Mouse (Mus musculus): ENCODE results near the gene Gpr18. TPM values are rescaled to one million over a fixed set of nuclear protein-coding genes. Genes with fewer than 3 reads are reported as not detected.

Gene Gpr18
- polyA plus RNA-seq, 1 experiment from 2014 or later, result 0.42 TPM

GRCm38 (mm10) chr14:121947201-121947760 lies 31.7 kb upstream of the Gpr18 start:
- no peak for ATAC-seq (ENCODE audit: insufficient read depth, low FRiP score, low read depth)
- no peaks in the 10 kb centered on the region for H3K27me3 ChIP-seq (replicated peaks)
- 0 out of 2 replicates have a peak overlapping the region, but pooled peaks have one; percentile 35 for H3K27ac ChIP-seq
- H3K4me3 ChIP-seq (replicated peaks), result no peak overlapping the region
- H3K9me3 ChIP-seq, result no peaks in the 10 kb centered on the region
- H3K9ac ChIP-seq, result no peak overlapping the region
- 60% methylated on average over 8 of the region's 8 CpGs for WGBS
- H3K4me2 ChIP-seq, result no peak overlapping the region
- peaks cover 6% of the 10 kb centered on the region; the same call in 1 of the 2 replicates for H3K4me1 ChIP-seq
- no peaks in the 10 kb centered on the region for H3K36me3 ChIP-seq

GRCm38 (mm10) chr14:121946728-121947127 lies 31.1 kb upstream of the Gpr18 start:
- H3K36me3 ChIP-seq, result no peaks in the 10 kb centered on the region
- 39% methylated on average over 8 of the region's 8 CpGs for WGBS
- H3K27me3 ChIP-seq (replicated peaks), result no peaks in the 10 kb centered on the region
- ATAC-seq (ENCODE audit: insufficient read depth, low FRiP score, low read depth), result no peak
- H3K9ac ChIP-seq, result no peak overlapping the region
- H3K9me3 ChIP-seq, result no peaks in the 10 kb centered on the region
- no peak overlapping the region for H3K4me3 ChIP-seq (replicated peaks)
- H3K4me1 ChIP-seq, result peaks cover 6% of the 10 kb centered on the region; the same call in 1 of the 2 replicates
- H3K4me2 ChIP-seq, result no peak overlapping the region
- peak overlapping the region; percentile 35; the same call in 1 of the 2 replicates for H3K27ac ChIP-seq

GRCm38 (mm10) chr14:121946131-121946530 lies 30.6 kb upstream of the Gpr18 start:
- Histone ChIP-seq H3K4me3 (replicated peaks) (no peak overlapping the region), H3K9me3 (no peaks in the 10 kb centered on the region), H3K27me3 (replicated peaks) (no peaks in the 10 kb centered on the region), H3K9ac (no peak overlapping the region), H3K4me1 (peaks cover 3% of the 10 kb centered on the region; the same call in 1 of the 2 replicates), H3K36me3 (no peaks in the 10 kb centered on the region), H3K4me2 (no peak overlapping the region), H3K27ac (no peak overlapping the region)
- no peak for ATAC-seq (ENCODE audit: insufficient read depth, low FRiP score, low read depth)
- 76% methylated on average over 5 of the region's 5 CpGs for WGBS

- Histone ChIP-seq H3K4me2 (no peak overlapping the region), H3K4me1 (no peaks in the 10 kb centered on the region), H3K27ac (no peak overlapping the region), H3K36me3 (0 out of 2 replicates have a peak, but pooled peaks cover under 1% of the 10 kb centered on the region), H3K9ac (no peak overlapping the region), H3K9me3 (no peaks in the 10 kb centered on the region), H3K4me3 (replicated peaks) (no peak overlapping the region), H3K27me3 (replicated peaks) (no peaks in the 10 kb centered on the region)
- ATAC-seq (ENCODE audit: insufficient read depth, low FRiP score, low read depth), result no peak
- 89% methylated on average over 3 of the region's 3 CpGs for WGBS
These were observed 24.0 kb upstream of the Gpr18 start for GRCm38 (mm10) chr14:121939582-121939981.

GRCm38 (mm10) chr14:121938256-121939191 lies 22.9 kb upstream of the Gpr18 start:
- H3K4me2 ChIP-seq, result no peak overlapping the region
- no peak for ATAC-seq (ENCODE audit: insufficient read depth, low FRiP score, low read depth)
- 87% methylated on average over 11 of the region's 11 CpGs for WGBS
- no peak overlapping the region for H3K4me3 ChIP-seq (replicated peaks)
- H3K9ac ChIP-seq, result no peak overlapping the region
- no peaks in the 10 kb centered on the region for H3K4me1 ChIP-seq
- no peaks in the 10 kb centered on the region for H3K9me3 ChIP-seq
- H3K27me3 ChIP-seq (replicated peaks), result no peaks in the 10 kb centered on the region
- 0 out of 2 replicates have a peak, but pooled peaks cover 3% of the 10 kb centered on the region for H3K36me3 ChIP-seq
- H3K27ac ChIP-seq, result no peak overlapping the region

GRCm38 (mm10) chr14:121937601-121938255 lies 22.1 kb upstream of the Gpr18 start:
- WGBS, result 74% methylated on average over 11 of the region's 11 CpGs
- H3K4me2 ChIP-seq, result no peak overlapping the region
- no peaks in the 10 kb centered on the region for H3K27me3 ChIP-seq (replicated peaks)
- no peaks in the 10 kb centered on the region for H3K4me1 ChIP-seq
- no peaks in the 10 kb centered on the region for H3K9me3 ChIP-seq
- 0 out of 2 replicates have a peak, but pooled peaks cover 3% of the 10 kb centered on the region for H3K36me3 ChIP-seq
- no peak overlapping the region for H3K9ac ChIP-seq
- no peak overlapping the region for H3K27ac ChIP-seq
- no peak for ATAC-seq (ENCODE audit: insufficient read depth, low FRiP score, low read depth)
- H3K4me3 ChIP-seq (replicated peaks), result no peak overlapping the region

GRCm38 (mm10) chr14:121936856-121937255 lies 21.3 kb upstream of the Gpr18 start:
- ATAC-seq (ENCODE audit: insufficient read depth, low FRiP score, low read depth), result no peak
- WGBS, result 70% methylated on average over 8 of the region's 8 CpGs
- Histone ChIP-seq H3K4me1 (peaks cover under 1% of the 10 kb centered on the region; the same call in 1 of the 2 replicates), H3K27ac (no peak overlapping the region), H3K9me3 (no peaks in the 10 kb centered on the region), H3K27me3 (replicated peaks) (no peaks in the 10 kb centered on the region), H3K9ac (no peak overlapping the region), H3K4me3 (replicated peaks) (no peak overlapping the region), H3K36me3 (0 out of 2 replicates have a peak, but pooled peaks cover 3% of the 10 kb centered on the region), H3K4me2 (no peak overlapping the region)

- Histone ChIP-seq H3K4me3 (replicated peaks) (no peak overlapping the region), H3K9ac (no peak overlapping the region), H3K27me3 (replicated peaks) (no peaks in the 10 kb centered on the region), H3K36me3 (0 out of 2 replicates have a peak, but pooled peaks cover 3% of the 10 kb centered on the region), H3K9me3 (no peaks in the 10 kb centered on the region), H3K27ac (no peak overlapping the region), H3K4me1 (peaks cover 4% of the 10 kb centered on the region; the same call in 1 of the 2 replicates), H3K4me2 (no peak overlapping the region)
- no peak for ATAC-seq (ENCODE audit: insufficient read depth, low FRiP score, low read depth)
- WGBS, result 90% methylated on average over 4 of the region's 4 CpGs
These were observed 20.8 kb upstream of the Gpr18 start for GRCm38 (mm10) chr14:121936356-121936755.

GRCm38 (mm10) chr14:121934597-121934946 lies 19.0 kb upstream of the Gpr18 start:
- ATAC-seq (ENCODE audit: insufficient read depth, low FRiP score, low read depth), result no peak
- Histone ChIP-seq H3K27me3 (replicated peaks) (no peaks in the 10 kb centered on the region), H3K9me3 (no peaks in the 10 kb centered on the region), H3K4me3 (replicated peaks) (no peak overlapping the region), H3K4me2 (no peak overlapping the region), H3K9ac (no peak overlapping the region), H3K36me3 (0 out of 2 replicates have a peak, but pooled peaks cover 3% of the 10 kb centered on the region), H3K27ac (no peak overlapping the region), H3K4me1 (peaks cover 4% of the 10 kb centered on the region; the same call in 1 of the 2 replicates)
- 83% methylated on average over 5 of the region's 5 CpGs for WGBS

GRCm38 (mm10) chr14:121933906-121934596 lies 18.5 kb upstream of the Gpr18 start:
- 84% methylated on average over 7 of the region's 7 CpGs for WGBS
- Histone ChIP-seq H3K27ac (no peak overlapping the region), H3K4me2 (no peak overlapping the region), H3K9ac (no peak overlapping the region), H3K27me3 (replicated peaks) (no peaks in the 10 kb centered on the region), H3K4me3 (replicated peaks) (no peak overlapping the region), H3K4me1 (peaks cover 4% of the 10 kb centered on the region; the same call in 1 of the 2 replicates), H3K9me3 (no peaks in the 10 kb centered on the region), H3K36me3 (0 out of 2 replicates have a peak, but pooled peaks cover 3% of the 10 kb centered on the region)
- ATAC-seq (ENCODE audit: insufficient read depth, low FRiP score, low read depth), result no peak

- Histone ChIP-seq H3K27me3 (replicated peaks) (no peaks in the 10 kb centered on the region), H3K27ac (no peak overlapping the region), H3K4me2 (no peak overlapping the region), H3K9ac (no peak overlapping the region), H3K9me3 (no peaks in the 10 kb centered on the region), H3K4me3 (replicated peaks) (no peak overlapping the region), H3K36me3 (0 out of 2 replicates have a peak, but pooled peaks cover 3% of the 10 kb centered on the region), H3K4me1 (peaks cover 4% of the 10 kb centered on the region; the same call in 1 of the 2 replicates)
- no peak for ATAC-seq (ENCODE audit: insufficient read depth, low FRiP score, low read depth)
- 81% methylated on average over 4 of the region's 4 CpGs for WGBS
These were observed 16.6 kb upstream of the Gpr18 start for GRCm38 (mm10) chr14:121932180-121932579.

All from stomach, embryonic 15.5 days (tissue).